Mouse (Mus musculus) G1E (cell line): ENCODE measurements at regions not wholly inside any gene's neighbourhood (a gene's known extent, or its start where the extent isn't known, plus 50 kb on each side); places are given as distances from the start of the nearest gene placed in this dataset.

ENCODE experiments used
- GATA1 ChIP-seq: IDR thresholded peaks from 2 replicates; pipeline ENCODE4 v1.6.1; 2012; ENCODE audit warnings: borderline replicate concordance, low read length, inconsistent platforms, mixed read lengths
- TAL1 ChIP-seq: conservative IDR thresholded peaks from 2 replicates; pipeline ENCODE4 v1.6.1; 2012; ENCODE audit warnings: low read depth, low read length, inconsistent platforms, mixed read lengths

DNA sequence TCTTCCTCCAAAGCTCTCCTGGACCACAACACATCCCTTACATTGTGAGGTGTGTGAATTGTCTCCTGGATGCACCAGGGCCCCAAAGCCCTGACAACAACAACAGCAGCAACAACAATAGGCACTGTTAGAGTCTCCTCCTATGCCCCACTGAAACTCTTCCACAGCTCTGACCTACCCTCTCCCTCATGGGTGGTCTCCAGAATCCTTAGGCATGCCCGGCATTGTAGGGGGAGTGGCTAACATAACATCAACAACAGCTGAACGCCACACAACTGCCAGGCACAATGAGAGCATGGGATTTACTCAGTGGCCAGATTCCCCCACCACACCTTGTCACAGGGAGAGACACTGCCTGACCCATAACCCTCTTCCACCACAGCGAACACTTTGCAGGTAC is 223.2 kb downstream of the 3110018I06Rik start:
- no peak for TF ChIP-seq TAL1
- TF ChIP-seq GATA1, result no peak
